Mouse (Mus musculus) midbrain, embryonic 16.5 days (tissue): Measurements from ENCODE around the gene Smad1. TPM values are rescaled to one million over a fixed set of nuclear protein-coding genes. Genes with fewer than 3 reads are reported as not detected.
A peak's percentile ranks its signal among the peaks of the same experiment; 100 is the strongest.

Experiments
- ATAC-seq: fragments of 200-750 bp; cut with Nextera tagmentation; 2 replicates; pipeline ENCODE4 v1.8.0; 2017; ENCODE audit warnings: moderate TSS enrichment
- H3K27ac ChIP-seq: fragments of 300-500 bp; sonication (generic); 2 replicates; pipeline ENCODE4 v1.5.1; 2014; ENCODE audit warnings: mild to moderate bottlenecking, low read length, mixed read lengths
- H3K27me3 ChIP-seq: fragments of 300-500 bp; sonication (generic); 2 replicates; pipeline ENCODE4 v1.6.1; 2014; ENCODE audit warnings: low read depth, low read length, mixed read lengths; ENCODE audit not compliant: control insufficient read depth, insufficient read depth
- H3K36me3 ChIP-seq: fragments of 300-500 bp; sonication (generic); 2 replicates; pipeline ENCODE4 v1.6.1; 2014; ENCODE audit warnings: mild to moderate bottlenecking, low read length, moderate library complexity, mixed read lengths; ENCODE audit not compliant: control insufficient read depth, insufficient read depth
- H3K4me1 ChIP-seq: fragments of 300-500 bp; sonication (generic); 2 replicates; pipeline ENCODE4 v1.6.1; 2014; ENCODE audit warnings: mild to moderate bottlenecking, low read length, mixed read lengths; ENCODE audit not compliant: control insufficient read depth, insufficient read depth
- H3K4me2 ChIP-seq: fragments of 300-500 bp; sonication (generic); 2 replicates; pipeline ENCODE4 v1.6.1; 2014; ENCODE audit warnings: mild to moderate bottlenecking, low read length, mixed read lengths
- H3K4me3 ChIP-seq: fragments of 300-500 bp; sonication (generic); 2 replicates; pipeline ENCODE4 v1.5.1; 2014; ENCODE audit warnings: low read depth, mild to moderate bottlenecking, low read length, moderate library complexity, mixed read lengths
- H3K9ac ChIP-seq: fragments of 300-500 bp; sonication (generic); 2 replicates; pipeline ENCODE4 v1.6.1; 2014; ENCODE audit warnings: low read depth, low read length, mixed read lengths
- H3K9me3 ChIP-seq: fragments of 300-500 bp; sonication (generic); replicated peaks from 2 replicates; pipeline ENCODE4 v1.6.1; 2014; ENCODE audit warnings: mild to moderate bottlenecking, low read length, mixed read lengths; ENCODE audit not compliant: control insufficient read depth, poor library complexity, severe bottlenecking
- WGBS: fragments of 180-500 bp; shearing (Covaris S2); extraction: QIAGEN DNeasy Blood & Tissue Kit; methylation state at CpG from one replicate; pipeline ENCODE4 v1.1.7; 2014; 5-methylcytosine and 5-hydroxymethylcytosine counted together
- polyA plus RNA-seq: library from polyadenylated mRNA; unstranded; fragments of >200 nt; fragmentation: Nextera tagmentation; extraction: Ambion mirVana; gene quantifications from 2 replicates; pipeline ENCODE4 v1.2.1, GENCODE M21; 2015

Smad1 gene
- polyA plus RNA-seq, 1 experiment from 2014 or later = 58.7 TPM

- peaks cover 11% of the 10 kb centered on the region for H3K36me3 ChIP-seq
- H3K4me1 ChIP-seq = peaks cover 9% of the 10 kb centered on the region; the same call in 1 of the 2 replicates
- no peak for ATAC-seq
- no peaks in the 10 kb centered on the region for H3K27me3 ChIP-seq
- H3K9me3 ChIP-seq = no peaks in the 10 kb centered on the region
- WGBS = 80% methylated on average over 13 of the region's 13 CpGs
- no peak overlapping the region for H3K4me2 ChIP-seq
- no peak overlapping the region for H3K27ac ChIP-seq
- no peak overlapping the region for H3K4me3 ChIP-seq
- H3K9ac ChIP-seq = no peak overlapping the region
Observed at GRCm38 (mm10) chr8:79375074-79375774, 24.1 kb downstream of the Smad1 start.

GRCm38 (mm10) chr8:79374410-79374809 is 24.9 kb downstream of the Smad1 start:
- H3K36me3 ChIP-seq = peaks cover 12% of the 10 kb centered on the region
- no peak overlapping the region for H3K27ac ChIP-seq
- H3K4me2 ChIP-seq = no peak overlapping the region
- H3K9ac ChIP-seq = no peak overlapping the region
- 82% methylated on average over 5 of the region's 5 CpGs for WGBS
- H3K4me1 ChIP-seq = 0 out of 2 replicates have a peak, but pooled peaks cover 7% of the 10 kb centered on the region
- no peaks in the 10 kb centered on the region for H3K9me3 ChIP-seq
- H3K27me3 ChIP-seq = no peaks in the 10 kb centered on the region
- ATAC-seq = no peak
- H3K4me3 ChIP-seq = no peak overlapping the region

- Histone ChIP-seq H3K9me3 (no peaks in the 10 kb centered on the region), H3K4me2 (no peak overlapping the region), H3K27me3 (no peaks in the 10 kb centered on the region), H3K36me3 (peaks cover 13% of the 10 kb centered on the region), H3K9ac (no peak overlapping the region), H3K27ac (no peak overlapping the region), H3K4me3 (no peak overlapping the region), H3K4me1 (0 out of 2 replicates have a peak, but pooled peaks cover 7% of the 10 kb centered on the region)
- WGBS = 93% methylated on average over 6 of the region's 6 CpGs
- no peak for ATAC-seq
Observed at GRCm38 (mm10) chr8:79373563-79373962, 25.8 kb downstream of the Smad1 start.

- no peak overlapping the region for H3K4me3 ChIP-seq
- no peak overlapping the region for H3K4me2 ChIP-seq
- 0 out of 2 replicates have a peak, but pooled peaks cover 7% of the 10 kb centered on the region for H3K4me1 ChIP-seq
- WGBS = 87% methylated on average over 8 of the region's 8 CpGs
- no peaks in the 10 kb centered on the region for H3K27me3 ChIP-seq
- no peak overlapping the region for H3K9ac ChIP-seq
- H3K36me3 ChIP-seq = peaks cover 15% of the 10 kb centered on the region
- no peak overlapping the region for H3K27ac ChIP-seq
- no peaks in the 10 kb centered on the region for H3K9me3 ChIP-seq
- ATAC-seq = no peak
Observed at GRCm38 (mm10) chr8:79372960-79373359, 26.4 kb downstream of the Smad1 start.

GRCm38 (mm10) chr8:79372521-79372920 is 26.8 kb downstream of the Smad1 start:
- Histone ChIP-seq H3K9me3 (no peaks in the 10 kb centered on the region), H3K4me1 (0 out of 2 replicates have a peak, but pooled peaks cover 7% of the 10 kb centered on the region), H3K27me3 (no peaks in the 10 kb centered on the region), H3K36me3 (peaks cover 15% of the 10 kb centered on the region), H3K4me3 (no peak overlapping the region), H3K4me2 (no peak overlapping the region), H3K9ac (no peak overlapping the region), H3K27ac (no peak overlapping the region)
- WGBS = 72% methylated on average over 9 of the region's 9 CpGs
- peak; percentile 32; the same call in 1 of the 2 replicates for ATAC-seq

GRCm38 (mm10) chr8:79372084-79372483 is 27.2 kb downstream of the Smad1 start:
- no peak overlapping the region for H3K4me3 ChIP-seq
- H3K9ac ChIP-seq = no peak overlapping the region
- ATAC-seq = no peak
- 77% methylated on average over 9 of the region's 9 CpGs for WGBS
- no peaks in the 10 kb centered on the region for H3K9me3 ChIP-seq
- H3K4me1 ChIP-seq = 0 out of 2 replicates have a peak, but pooled peaks cover 7% of the 10 kb centered on the region
- H3K4me2 ChIP-seq = no peak overlapping the region
- peaks cover 15% of the 10 kb centered on the region for H3K36me3 ChIP-seq
- no peak overlapping the region for H3K27ac ChIP-seq
- H3K27me3 ChIP-seq = no peaks in the 10 kb centered on the region

GRCm38 (mm10) chr8:79370646-79371290 is 28.6 kb downstream of the Smad1 start:
- Histone ChIP-seq H3K27me3 (no peaks in the 10 kb centered on the region), H3K4me3 (no peak overlapping the region), H3K9ac (no peak overlapping the region), H3K27ac (no peak overlapping the region), H3K4me2 (no peak overlapping the region), H3K4me1 (peaks cover 7% of the 10 kb centered on the region; the same call in 1 of the 2 replicates), H3K36me3 (peaks cover 15% of the 10 kb centered on the region), H3K9me3 (no peaks in the 10 kb centered on the region)
- ATAC-seq = no peak
- WGBS = 88% methylated on average over 12 of the region's 12 CpGs

- Histone ChIP-seq H3K9ac (no peak overlapping the region), H3K36me3 (peaks cover 17% of the 10 kb centered on the region), H3K27ac (no peak overlapping the region), H3K4me1 (peaks cover 4% of the 10 kb centered on the region; the same call in 1 of the 2 replicates), H3K4me3 (no peak overlapping the region), H3K27me3 (no peaks in the 10 kb centered on the region), H3K4me2 (no peak overlapping the region), H3K9me3 (no peaks in the 10 kb centered on the region)
- no peak for ATAC-seq
- 92% methylated on average over 6 of the region's 6 CpGs for WGBS
Observed at GRCm38 (mm10) chr8:79369163-79369562, 30.2 kb downstream of the Smad1 start.

GRCm38 (mm10) chr8:79367959-79368358 is 31.4 kb downstream of the Smad1 start:
- Histone ChIP-seq H3K27ac (no peak overlapping the region), H3K4me3 (no peak overlapping the region), H3K4me1 (peaks cover 4% of the 10 kb centered on the region; the same call in 1 of the 2 replicates), H3K9ac (no peak overlapping the region), H3K36me3 (peaks cover 17% of the 10 kb centered on the region), H3K4me2 (no peak overlapping the region), H3K9me3 (no peaks in the 10 kb centered on the region), H3K27me3 (no peaks in the 10 kb centered on the region)
- no peak for ATAC-seq
- 92% methylated on average over 4 of the region's 4 CpGs for WGBS
